Mouse (Mus musculus): Measurements from ENCODE around the gene Drosha.
A peak's percentile ranks its signal among the peaks of the same experiment; 100 is the strongest.

Drosha gene

GRCm38 (mm10) chr15:12832599-12832998 is 8.0 kb downstream of the Drosha start:
- no peak for DNase-seq (ENCODE audit: low spot score)

DNA sequence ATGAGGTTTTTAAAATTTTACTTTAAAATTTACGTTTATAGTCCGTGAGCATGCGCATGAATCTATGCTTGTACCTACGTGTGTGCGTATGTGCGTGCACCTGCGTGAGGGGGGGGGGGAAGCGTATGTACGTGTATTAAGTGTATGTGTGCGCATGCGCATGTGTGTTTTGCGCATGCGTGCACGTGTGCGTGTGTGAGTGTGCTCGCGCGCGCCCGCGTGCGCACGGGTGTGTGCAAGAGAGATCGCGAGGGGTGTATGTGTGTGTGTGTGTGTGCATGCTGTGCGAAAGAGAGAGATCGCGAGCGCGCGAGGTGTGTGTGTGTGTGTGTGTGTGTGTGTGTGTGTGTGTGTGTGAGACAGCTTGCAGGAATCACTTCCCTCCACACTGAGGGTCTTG is 8.8 kb downstream of the Drosha start:
- no peak for DNase-seq (ENCODE audit: low spot score)

DNA sequence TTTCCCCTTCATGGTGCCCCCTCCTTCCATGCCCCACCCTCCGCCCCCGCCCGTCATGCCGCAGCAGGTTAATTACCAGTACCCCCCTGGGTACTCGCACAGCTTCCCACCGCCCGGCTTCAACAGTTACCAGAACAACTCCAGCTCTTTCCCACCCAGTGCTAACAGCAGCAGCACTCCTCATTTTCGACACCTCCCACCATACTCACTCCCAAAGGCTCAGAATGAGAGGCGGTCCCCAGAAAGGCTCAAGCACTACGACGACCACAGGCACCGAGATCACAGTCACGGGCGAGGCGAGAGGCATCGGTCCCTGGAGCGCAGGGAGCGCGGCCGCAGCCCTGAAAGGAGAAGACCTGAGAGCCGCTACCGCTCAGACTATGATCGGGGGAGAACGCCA is 9.6 kb downstream of the Drosha start:
- no peak for DNase-seq (ENCODE audit: low spot score)

- DNase-seq (ENCODE audit: low spot score): no peak
Measured at GRCm38 (mm10) chr15:12840737-12841136, 16.1 kb downstream of the Drosha start.

DNA sequence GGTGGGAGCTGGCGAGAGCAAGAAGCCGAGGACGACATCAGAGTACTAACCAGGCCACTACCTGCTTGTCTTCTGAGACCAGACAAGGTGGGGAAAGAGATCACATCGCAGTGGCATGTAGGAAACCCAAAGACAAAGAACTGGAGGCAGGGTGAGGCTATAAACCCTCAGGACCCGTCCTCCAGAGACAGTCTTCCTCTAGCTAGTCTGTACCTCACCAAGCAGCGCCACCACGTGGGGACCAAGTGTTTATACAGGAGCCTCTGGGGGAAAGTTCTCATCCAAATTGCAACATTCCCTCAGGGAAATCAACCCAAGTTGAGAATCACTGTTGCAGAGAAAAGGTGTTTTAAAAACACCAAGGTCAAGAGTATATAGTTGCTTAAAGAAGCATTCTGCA is 18.2 kb downstream of the Drosha start:
- no peak for DNase-seq (ENCODE audit: low spot score)

DNA sequence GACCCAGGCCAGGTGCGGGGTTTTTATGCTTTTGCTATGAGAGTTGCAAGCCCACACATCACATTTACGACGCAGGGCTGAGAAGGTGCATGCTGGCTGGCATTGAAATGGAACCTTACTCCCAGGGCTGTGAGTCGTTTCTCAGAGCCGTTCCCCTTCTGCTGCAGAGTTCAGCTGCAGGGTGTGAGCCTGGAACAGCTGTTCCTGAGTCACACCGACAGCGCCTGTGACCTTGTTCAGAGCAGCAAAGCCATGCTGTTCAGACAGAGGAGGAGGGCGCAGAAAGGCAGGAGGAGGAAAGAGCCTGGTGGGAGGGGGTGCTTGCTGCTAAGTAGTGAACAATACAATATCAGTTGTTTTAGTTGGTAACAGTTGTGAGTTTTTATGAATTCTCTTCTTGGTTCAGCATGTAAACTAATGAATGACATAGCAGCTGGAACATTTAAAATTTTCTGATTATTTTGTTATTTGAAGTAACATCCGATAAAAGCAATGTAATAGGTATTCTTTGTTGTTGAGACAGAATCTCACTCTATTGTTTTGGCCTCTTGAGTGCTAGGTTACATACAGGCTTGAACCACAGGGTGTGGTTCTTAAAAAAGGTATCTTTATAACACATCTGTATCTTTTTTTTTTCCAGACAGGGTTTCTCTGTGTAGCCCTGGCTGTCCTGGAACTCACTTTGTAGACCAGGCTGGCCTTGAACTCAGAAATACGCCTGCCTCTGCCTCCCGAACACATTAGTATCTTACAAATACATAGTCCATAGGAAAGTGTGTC is 23.8 kb downstream of the Drosha start:
- no peak for DNase-seq (ENCODE audit: low spot score)

GRCm38 (mm10) chr15:12849373-12849772 is 24.8 kb downstream of the Drosha start:
- DNase-seq (ENCODE audit: low spot score): no peak

GRCm38 (mm10) chr15:12853471-12853870 is 28.9 kb downstream of the Drosha start:
- DNase-seq (ENCODE audit: low spot score): no peak

DNA sequence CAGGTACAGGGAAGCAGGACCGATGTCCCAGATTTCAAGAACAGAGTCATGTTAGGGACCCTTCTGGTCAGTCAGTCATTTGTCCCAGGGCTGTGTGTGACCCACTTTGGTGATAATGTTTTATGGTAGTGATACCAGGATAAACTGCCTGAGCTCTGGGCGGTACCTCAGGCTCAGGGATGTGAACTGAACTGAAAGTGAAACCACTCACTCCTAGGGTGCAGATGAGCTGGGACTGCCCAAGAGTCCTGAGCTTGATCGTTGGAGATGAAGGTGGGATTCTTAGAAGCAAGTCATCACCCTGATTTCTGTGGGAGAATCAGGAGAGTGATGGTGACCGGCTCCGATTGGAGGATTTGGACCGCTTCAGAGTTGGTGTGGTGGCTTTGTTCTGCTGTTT is 32.2 kb downstream of the Drosha start:
- no peak for DNase-seq (ENCODE audit: low spot score)

GRCm38 (mm10) chr15:12857840-12858516 is 33.4 kb downstream of the Drosha start:
- DNase-seq (ENCODE audit: low spot score): no peak

- DNase-seq (ENCODE audit: low spot score): no peak
Measured at GRCm38 (mm10) chr15:12858645-12859044, 34.0 kb downstream of the Drosha start.

GRCm38 (mm10) chr15:12862061-12862460 is 37.4 kb downstream of the Drosha start:
- DNase-seq (ENCODE audit: low spot score): no peak

DNA sequence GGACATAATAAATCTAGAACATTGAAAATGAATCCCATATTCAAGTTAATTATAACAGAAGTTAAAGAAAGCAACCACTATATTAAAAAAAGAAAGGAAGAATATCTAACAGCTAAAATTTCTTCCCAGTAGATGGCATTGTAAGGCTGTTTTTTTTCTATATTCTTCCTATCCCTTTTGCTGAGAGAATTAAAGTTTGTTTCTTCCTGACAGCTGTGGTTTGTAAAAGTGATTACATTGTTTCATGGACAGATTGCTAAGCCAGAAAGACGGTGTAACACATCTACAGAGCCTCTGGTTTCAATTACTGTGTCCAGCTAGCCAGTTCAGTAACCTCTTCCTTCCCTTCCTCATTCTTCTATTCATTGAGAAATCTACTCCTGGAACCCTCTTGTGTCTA is 39.1 kb downstream of the Drosha start:
- DNase-seq (ENCODE audit: low spot score): no peak

GRCm38 (mm10) chr15:12865595-12866314 is 41.1 kb downstream of the Drosha start:
- no peak for DNase-seq (ENCODE audit: low spot score)

DNA sequence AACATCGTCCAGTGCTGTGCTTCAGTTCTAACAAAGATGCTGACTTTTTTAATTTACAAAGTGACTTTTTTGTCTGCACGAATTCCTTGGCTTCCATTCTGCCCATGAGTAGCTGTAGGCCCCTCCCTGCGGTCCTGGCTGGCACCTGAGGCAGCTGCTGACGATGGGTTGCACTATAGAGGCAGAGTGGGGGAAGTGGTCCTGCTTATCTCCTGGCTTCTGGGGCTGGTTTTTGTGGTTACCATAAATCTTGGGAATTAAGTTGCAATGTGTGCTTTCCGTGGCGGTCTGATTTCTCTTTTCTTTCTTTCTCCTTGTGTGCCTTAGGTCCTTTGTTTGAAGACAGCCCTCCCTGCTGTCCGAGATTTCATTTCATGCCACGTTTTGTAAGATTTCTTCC is 42.7 kb downstream of the Drosha start:
- no peak for DNase-seq (ENCODE audit: low spot score)

DNA sequence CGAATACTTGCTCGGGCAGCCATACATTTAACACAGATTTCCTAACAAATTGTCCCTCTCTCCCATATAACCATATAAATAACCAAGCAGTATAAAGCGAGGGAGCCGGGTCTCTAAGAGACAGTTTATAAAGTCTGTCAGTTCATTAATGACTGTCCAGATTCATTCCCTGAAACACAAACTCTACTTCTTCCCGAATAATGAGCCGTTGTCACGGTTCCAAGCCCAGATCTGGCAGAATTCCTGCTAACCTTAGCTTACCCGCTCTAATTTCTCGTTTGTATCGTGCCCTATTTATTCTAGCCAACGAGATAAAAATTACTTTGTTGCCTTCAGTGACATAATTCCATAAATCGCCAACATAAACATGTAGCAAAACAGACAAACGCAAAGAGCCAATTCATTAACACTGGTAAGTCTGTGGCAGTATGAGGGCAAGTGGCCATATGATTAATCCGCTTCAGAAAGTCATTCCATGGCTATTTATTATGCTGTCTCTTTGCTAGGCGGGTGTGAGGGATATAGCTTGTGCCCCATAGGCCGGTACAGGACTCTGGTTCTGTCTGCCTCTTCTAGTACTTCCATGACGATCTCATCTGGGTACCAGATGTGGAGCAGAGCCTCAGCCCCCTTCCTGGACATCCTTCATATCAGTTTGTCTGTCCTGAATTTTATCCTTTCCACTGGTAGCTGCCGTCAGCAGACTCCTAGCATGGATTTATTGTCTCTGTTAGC is 51.0 kb downstream of the Drosha start:
- DNase-seq (ENCODE audit: low spot score): no peak

DNA sequence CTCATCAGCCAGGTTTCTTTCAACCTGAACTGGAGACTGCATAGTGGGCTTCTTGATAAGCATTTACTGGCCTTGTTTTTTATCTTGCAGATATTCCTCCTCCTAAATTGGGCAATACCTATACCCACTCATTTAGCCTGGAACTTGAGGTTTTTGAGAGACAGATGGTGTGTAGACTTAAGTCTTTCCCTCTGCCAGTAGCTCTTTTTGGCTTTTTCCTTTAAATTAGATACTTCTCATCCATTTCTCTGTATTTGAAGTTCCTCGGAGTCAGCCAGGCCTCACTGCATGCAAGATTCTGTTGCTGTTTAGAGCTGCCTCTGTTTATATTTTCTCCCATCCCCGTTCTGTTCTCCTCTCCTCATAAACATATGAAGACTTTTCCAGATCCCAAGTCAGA is 51.7 kb downstream of the Drosha start:
- DNase-seq (ENCODE audit: low spot score): no peak

DNA sequence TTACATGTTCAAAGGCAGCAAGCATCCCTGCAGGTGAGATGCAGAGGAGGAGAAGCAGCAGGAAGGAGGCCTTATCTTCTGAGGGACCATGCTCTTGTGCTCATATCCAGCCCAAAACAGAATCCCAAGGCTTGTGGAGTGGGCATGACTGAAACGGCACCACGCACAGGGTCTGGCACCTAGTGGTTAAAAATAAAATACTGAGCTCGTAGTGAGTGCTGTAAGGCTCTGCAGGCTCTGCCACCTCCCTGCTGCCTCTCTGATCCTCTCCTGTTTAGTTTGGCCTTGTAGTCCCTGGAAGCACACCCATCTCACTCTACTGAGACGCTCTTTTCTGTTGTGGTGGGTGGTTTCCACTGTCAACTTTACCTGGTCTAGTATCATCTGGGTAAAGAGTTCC is 52.3 kb downstream of the Drosha start:
- no peak for DNase-seq (ENCODE audit: low spot score)

GRCm38 (mm10) chr15:12877934-12878333 is 53.3 kb downstream of the Drosha start:
- no peak for DNase-seq (ENCODE audit: low spot score)

DNA sequence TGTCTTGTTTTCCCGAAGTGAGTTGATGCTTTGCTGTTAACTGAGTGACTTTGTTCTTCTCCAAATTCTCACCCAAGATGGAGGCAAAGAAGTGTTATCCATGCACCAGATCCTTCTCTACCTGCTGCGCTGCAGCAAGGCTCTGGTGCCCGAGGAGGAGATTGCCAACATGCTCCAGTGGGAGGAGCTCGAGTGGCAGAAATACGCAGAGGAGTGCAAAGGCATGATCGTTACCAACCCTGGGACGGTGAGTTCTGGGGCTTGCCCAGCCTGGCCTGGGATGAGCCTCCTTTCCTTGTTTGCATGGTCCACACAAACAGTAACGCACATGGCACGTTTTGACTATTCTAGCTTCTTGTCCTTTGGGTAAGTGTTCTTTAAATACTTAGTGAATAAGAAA is 54.0 kb downstream of the Drosha start:
- DNase-seq (ENCODE audit: low spot score): no peak

GRCm38 (mm10) chr15:12879937-12880336 is 55.3 kb downstream of the Drosha start:
- DNase-seq (ENCODE audit: low spot score): no peak

DNA sequence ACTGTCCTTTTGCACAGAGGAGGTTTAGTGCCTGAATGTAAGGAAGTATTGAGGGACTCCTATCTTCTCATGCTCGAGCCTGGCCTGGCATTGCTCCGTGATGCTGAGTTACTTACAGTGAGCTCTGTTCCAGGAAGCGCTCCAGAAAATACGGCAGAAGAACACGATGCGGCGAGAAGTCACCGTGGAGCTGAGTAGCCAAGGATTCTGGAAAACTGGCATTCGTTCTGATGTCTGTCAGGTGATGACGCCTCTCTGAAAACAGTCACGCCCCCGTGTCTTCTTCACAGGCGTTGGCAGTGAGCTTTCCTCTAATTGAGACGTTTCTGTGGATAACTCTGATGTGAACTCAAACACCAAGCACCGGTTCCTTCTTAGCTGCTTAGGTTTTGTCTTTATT is 60.2 kb downstream of the Drosha start:
- peak; percentile 50 for DNase-seq (ENCODE audit: low spot score)

All from left cerebral cortex, adult 11 months (tissue).